Mouse (Mus musculus) heart, adult 2 months (tissue): ENCODE data around the gene Gm4131.

Experiments
- CTCF ChIP-seq: fragments of 200-600 bp; IDR thresholded peaks from 2 replicates; pipeline ENCODE4 v1.8.1; 2022; ENCODE audit warnings: antibody characterized with exemption, mild to moderate bottlenecking, moderate library complexity
- POLR2A ChIP-seq: fragments of 200-500 bp; IDR thresholded peaks from 2 replicates; pipeline ENCODE4 v1.6.1; 2011; ENCODE audit warnings: mild to moderate bottlenecking, low read depth, low read length, control low read depth; ENCODE audit not compliant: insufficient read depth

DNA sequence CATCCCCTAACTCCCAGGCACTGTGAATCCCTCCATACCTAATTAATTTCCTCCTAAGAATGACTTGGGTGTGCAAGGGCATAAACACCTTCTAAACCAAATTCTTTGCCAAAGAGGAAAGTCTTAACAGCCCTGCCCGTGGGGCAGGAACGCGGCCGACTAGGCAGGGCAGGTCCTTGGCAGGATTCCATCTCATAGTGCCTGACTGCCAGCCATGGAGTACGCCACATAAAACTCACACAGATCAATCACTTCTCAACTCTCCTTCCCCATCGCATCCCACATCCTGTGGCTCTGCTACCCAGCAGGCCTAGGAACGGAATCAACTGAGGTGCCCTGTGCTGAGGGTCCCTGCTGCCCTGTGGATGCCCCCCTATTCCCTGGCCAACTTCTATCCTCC, 3.0 kb downstream of the Gm4131 start:
- TF ChIP-seq CTCF, result no peak
- TF ChIP-seq POLR2A, result no peak
